Mouse (Mus musculus): ENCODE measurements around the gene Dusp13.

The Dusp13 gene

DNA sequence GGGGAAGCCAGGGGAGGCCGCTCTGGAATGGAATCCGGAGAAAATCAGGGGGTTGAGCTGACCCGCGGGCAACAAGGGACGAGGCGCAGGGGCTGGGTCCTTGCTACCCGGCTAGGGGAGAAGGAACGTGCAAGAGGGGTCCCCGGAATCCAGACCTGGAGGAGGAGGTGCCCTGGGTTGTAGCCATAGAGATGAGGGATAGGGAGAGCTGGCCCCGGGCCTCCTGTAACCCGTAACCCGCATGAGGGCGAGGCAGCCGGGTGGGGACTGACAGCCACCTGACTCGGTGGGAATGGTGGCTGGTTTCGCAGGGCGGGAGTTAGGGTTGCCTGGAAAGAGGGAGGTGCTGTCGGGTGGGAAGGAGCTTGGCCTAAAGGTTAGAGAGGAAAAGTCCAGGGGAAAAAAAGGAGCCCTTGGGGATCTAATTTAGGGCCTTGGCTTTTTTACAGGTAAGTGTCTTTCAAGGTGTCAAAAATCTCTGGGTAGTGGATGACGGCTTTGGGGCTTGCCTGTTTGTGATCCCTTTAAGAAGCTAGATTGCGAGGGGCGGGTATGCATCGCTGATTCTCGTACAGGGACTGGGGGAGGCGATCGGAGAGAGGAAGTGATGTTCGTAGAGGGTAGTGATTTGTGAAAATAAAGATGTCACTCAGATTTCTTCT lies at the start of gene Dusp13:
TSS of gene Dusp13 (minus strand) at position 301 of the 662 bp plus-strand sequence.
- peak; percentile 66 to 71 for DNase-seq

DNA sequence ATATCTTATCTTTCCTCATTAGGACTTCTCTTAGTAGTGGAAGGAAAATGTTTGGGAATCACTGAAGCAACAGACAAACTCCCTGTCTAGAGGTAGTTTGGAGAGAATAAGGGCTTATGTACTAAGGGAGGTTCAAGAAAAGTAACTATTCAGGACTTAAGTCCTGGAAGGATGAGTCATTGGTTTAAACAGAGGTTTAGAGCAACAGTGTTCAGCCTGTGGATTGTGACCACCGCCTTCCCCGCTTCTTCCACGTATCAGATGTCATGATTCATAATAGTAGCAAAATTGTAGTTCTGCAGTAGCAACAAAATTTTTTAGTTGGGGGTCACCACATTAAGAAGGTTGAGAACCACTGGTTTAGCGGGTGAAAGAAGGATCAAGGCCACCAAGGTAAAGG lies 49.7 kb upstream of the Dusp13 start:
- DNase-seq: no peak

DNA sequence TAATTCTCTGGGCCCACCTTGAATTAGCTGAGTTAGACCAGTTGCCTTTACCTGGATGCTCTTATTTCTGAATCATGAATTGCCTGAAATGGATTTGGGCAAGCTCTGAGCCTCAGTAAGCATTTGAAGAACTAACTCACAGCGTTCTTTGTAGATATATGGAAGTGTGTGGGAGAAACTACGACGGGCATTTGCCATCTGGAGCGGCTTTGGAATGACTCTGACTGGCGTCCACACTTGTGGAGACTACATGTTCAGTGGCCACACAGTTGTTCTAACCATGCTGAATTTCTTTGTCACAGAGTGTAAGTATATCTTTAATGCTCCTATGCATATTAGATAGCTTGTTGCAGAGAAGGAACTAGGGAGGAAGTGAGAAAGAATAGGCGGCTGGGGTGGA lies 41.3 kb upstream of the Dusp13 start:
- DNase-seq: no peak

DNA sequence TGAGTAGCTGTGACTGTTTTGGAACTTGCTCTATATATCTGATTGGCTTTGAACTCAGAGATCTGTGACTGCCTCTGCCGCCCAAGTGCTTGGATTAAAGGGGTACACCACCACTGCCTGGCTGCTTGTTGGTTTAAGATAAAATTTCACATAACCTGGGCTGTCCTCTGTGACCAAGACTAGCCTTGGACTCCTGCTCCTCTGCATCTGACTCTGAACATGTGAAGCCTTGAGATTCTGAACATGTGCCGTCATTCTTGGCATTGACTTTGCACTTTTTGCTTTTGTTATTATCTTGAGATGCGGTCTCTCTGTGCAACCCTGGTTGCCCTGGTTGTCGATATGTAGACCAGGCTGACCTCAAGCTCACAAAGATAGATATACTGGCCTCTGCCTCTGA lies 40.7 kb upstream of the Dusp13 start:
- no peak for DNase-seq

DNA sequence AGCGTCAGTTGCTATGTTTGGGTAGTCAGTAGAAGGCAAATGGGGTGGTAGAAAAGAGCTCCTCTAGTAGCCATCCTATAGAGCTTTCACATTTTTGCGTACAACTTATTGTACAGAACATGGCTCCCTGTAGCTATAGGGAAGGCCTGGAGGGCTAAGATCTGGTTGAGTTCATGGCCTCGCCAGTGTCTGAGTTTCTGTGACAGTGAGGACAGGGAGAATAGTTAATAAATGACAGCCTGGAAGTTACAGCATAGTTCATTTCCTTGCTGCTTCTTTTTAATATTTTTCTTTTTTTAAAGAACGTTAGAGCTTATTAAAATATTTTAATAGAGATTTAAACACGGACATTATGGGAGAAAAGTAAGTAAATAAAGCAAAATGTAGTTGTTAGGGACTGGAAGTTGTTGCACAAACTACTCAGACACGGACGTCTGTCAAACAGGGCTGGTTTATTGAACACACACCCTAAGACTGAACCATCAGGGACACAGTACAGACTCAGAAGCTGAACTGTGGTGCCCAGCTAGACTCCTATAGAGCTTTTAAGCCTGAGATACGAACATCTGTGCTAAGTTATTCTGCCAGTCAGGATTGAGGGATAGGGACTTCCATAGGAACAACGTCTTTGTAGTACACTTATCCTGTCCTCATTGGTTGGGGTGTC lies 39.7 kb upstream of the Dusp13 start:
- no peak for DNase-seq

DNA sequence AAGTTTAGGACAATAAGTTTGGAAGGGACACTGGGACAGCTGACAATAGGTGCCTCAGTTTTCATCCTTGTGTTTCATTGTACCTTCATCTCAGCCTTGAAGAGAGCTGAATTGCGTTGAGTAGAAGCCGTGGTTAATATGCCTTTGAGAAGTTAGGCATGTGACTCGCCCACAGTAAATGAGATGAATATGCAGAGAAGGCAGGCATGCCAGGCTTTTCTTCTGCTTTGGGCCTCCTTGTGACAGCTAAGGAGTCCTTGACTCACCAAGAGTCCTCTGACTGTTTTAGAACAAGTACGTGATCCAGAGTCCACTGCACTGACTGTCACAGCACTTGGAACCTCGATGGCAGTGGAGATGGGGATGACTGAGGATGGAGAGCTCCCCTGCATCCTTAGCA lies 37.1 kb upstream of the Dusp13 start:
- DNase-seq: no peak

DNA sequence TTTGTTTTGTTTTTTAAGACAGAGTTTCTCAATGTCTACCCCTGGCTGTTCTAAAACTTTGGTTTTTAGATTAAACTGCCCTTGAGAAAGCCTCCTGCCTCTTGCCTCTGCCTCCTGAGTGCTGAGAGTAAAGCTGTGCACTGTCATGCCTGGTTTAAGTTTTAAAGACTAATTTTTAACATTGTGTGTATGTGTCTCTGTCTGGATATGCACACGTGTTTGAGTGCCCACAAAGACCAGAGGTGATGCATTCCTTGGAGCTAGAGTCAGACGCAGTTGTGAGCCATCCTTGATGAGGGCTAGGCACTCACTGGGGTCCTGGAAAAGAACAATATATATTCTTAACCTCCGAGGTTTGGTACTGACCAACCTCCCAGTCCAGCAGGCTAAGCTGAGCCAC lies 36.4 kb upstream of the Dusp13 start:
- DNase-seq: no peak

DNA sequence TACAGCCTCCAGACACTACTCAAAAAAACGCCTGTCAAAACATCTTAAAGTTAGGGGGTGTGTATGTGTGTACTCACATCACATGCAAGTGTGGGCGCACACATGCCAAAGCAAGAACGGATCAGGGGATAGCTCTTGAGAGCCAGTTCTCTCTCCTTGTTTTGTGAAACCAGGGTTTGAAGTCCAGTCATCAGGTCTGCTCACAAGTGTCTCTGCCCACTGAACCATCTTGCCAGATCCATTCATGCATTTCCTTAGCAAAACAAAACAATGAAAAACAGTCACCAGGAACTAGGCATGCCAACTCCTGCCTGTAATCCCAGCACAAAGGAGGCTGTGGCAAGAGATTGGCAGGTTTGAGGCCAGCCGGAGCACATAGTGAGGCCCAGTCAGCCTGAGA lies 35.5 kb upstream of the Dusp13 start:
- DNase-seq: no peak

DNA sequence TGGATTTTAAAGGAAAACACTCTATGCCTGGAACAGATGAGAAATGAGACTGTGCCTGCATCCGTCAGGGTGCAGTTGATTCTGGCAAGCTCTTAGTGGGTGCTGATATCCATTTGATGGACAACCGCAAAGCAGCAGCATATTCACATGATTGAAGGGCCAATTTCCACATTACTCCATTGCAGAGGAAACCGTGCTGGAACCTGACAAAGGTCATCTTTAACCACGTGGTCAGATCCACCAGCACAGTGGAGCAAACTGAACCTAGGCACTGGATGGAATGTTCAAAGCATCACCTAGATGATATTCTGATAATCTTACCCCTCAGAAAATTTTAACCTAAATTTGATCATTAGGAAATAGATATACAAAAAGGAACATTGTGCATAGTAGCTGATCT lies 25.2 kb upstream of the Dusp13 start:
- no peak for DNase-seq

DNA sequence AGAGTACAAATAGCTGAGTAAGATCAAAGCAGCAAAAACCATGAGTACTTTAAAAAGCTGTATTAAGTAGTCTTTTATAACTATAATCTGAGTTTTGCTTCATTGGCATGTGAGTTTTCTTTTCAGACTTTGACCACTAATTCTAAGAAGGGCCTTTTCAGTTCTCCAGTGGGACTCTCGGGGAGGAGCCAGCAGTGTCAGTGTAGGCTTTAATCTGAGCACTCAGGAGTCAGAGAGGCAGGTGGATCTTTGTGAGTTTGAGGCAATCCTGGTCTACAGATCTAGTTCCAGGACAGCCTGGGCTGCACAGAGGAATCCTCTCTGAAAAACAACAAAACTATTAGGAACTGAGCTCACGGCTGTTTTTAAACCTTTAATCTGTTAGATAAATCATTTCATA lies 23.0 kb upstream of the Dusp13 start:
- DNase-seq: no peak

DNA sequence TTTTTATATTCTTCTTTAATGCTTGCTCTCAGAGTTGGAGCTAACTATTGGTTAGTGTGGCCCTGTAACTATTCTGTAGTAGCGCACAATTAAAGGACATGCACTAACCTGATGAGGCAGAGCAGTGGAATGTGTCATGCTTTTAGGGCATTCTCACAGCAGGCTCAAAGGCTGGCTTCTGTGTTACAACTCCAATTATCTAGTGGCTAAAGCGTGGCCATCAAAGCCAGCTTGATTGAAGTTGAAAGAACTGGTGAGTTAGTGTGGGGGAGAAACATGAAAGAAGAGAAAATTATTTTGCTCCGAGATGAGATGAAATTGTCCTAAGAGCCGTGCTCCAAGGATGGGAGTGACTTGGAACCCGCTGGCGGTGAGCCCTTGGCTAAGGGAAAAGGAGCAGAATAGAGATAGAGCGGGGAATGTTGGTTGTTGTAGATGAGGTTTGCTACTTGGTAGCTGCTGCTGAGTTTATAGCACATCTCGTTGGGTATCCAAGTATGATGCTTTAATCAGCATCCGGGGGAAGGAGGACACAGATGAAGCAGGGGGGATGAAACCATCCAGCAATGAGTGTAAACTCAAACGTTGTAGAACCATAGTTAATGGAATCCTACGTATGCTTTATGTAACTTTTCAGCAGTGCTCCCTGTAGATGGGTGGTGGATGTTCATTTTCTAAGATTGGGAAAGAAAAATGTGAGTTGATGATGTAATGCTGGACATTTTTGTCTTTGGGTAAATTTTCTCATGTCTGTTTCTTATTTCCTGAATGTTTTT lies 21.7 kb upstream of the Dusp13 start:
- no peak for DNase-seq

DNA sequence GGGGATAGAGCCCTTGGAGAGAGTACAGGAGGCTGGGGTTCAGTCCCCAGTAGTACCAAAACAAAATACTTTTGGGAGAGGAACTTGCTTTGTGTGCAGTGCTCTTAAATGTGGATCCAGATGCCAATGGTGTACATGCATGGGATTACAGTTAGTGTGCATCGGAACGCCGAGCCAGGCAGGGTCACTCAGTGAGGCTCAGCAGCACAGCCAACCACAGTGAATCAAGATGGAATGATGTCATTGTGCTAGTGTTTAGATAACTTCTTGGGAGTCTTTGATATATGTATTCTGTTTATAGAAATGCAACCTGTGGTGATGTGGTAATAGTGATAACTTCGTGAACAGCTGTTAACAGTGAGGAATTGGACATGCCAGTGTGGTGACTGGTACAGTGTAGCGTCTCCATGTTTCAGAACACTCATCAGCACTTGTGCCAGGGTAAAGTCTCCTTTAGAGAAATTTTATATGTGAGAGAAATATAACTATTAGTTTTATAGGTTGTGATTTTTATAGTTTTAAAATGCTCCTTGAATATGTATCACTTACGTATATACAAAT lies 15.5 kb upstream of the Dusp13 start:
- no peak for DNase-seq

DNA sequence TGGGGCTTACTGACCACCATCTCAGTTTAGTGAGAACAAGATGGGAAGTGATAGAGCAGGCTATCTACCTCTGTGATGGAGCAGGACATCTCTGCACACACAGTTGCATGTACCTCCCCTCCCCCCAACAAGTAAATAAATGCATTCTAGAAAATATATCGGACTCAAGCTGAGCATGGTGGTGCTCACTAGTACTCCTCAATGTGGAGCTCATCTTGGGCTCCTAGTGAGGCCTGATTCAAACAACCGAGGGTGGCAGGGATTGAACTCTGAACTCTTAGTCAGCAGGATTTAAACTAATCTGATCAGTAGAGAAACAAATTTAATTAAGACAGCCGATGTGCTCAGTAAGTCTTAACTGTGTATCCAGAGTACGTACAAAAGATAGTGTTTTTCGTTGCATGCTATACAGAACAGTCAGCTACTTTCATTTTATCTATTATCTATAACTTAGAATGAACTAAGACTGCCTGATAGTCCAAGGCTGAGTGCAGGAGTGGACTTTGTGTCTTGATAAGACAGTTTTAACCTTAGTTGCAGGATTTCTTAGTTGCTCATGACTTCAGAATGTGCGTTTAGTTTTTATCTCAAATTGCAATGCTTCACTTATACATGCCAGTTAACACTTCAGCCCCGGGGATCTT lies 14.9 kb upstream of the Dusp13 start:
- no peak for DNase-seq

DNA sequence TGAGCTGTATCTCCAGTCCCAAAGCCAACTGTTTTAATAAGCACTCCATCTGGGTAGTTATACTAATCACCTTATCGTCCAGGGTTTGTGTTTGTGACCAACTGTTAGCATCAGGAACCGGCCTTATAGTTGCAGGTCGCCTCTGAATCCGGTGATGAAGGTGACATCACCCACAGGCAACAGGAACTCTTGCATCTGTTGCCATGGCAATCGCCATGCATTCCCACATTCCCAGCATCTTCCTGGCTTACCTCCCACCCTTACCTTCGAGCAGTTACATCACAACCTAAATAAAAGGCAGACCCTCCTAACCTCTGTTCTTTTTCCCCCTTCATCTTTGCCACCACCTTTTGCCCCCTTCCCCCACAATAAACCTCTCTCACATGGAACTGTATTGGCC lies 13.7 kb upstream of the Dusp13 start:
- DNase-seq: no peak

DNA sequence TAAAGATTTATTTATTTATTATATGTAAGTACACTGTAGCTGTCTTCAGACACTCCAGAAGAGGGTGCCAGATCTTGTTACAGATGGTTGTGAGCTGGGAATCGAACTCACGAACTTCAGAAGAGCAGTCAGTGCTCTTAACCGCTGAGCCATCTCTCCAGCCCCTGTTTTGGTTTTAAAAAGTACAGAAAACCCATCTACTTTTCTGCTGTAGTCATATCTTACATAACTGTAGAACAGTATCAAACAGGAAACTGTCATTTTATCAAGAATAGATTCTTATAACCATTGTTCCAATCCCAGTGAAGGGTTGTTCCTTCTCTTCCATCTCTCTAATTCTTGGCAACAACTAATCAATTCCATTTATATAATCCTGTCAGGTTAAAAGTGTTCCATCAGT lies 12.8 kb upstream of the Dusp13 start:
- no peak for DNase-seq

DNA sequence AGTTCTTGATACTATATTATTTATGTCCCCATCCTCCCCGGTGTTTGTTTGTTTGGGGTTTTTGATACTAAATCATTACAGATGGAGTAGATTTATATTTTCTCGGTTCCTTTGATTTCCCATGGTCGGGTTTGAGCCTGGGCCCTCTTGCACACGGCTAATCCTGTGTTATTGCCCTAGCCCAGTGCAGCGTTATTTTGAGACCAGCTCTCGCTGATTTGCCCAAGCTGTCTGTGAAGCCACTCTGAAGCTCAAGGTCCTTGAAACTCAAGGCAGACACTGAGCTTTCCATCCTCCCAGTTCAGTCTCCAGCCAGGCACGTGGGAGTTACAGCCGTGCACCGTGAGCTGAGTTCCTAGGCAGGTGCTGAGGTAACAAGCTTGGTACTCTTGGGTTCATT lies 10.6 kb upstream of the Dusp13 start:
- no peak for DNase-seq

DNA sequence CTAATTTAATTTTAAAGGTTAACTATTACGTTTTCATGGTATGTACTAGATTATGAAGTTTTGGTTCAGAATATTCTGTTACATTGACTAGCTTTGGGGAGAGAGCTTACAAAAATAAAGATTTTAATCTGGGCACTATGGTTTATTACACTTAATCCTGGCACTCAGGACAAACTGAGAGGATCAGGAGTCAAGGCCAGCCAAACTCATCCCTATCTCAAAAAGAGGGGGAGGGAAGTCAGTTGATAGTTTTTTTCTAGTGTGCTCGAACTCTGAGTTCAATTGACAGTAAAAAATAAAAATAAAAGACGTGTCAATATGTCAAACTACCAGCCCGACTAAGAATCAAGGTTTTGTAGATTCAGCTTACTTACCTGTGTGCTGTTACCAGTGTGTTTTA lies 2.4 kb upstream of the Dusp13 start:
- no peak for DNase-seq

DNA sequence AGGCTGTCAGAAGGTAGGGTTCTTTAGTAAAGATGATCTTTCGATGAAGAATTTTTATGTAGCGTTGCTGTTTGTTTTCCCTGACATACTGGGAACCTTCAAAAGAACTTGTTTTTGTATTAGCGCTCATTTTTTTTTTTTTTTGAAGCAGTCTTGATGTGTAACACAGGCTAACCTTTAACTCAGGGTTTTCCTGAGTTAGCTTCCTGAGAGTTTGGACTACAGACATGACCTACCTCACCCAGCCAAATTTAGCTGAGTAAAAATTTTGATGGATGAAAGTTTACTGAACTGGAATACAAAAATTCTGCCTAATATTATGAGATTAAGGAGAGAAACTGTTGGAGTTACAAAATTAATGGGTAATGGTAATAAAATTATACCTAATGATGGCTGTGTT lies 1.4 kb upstream of the Dusp13 start:
- no peak for DNase-seq

DNA sequence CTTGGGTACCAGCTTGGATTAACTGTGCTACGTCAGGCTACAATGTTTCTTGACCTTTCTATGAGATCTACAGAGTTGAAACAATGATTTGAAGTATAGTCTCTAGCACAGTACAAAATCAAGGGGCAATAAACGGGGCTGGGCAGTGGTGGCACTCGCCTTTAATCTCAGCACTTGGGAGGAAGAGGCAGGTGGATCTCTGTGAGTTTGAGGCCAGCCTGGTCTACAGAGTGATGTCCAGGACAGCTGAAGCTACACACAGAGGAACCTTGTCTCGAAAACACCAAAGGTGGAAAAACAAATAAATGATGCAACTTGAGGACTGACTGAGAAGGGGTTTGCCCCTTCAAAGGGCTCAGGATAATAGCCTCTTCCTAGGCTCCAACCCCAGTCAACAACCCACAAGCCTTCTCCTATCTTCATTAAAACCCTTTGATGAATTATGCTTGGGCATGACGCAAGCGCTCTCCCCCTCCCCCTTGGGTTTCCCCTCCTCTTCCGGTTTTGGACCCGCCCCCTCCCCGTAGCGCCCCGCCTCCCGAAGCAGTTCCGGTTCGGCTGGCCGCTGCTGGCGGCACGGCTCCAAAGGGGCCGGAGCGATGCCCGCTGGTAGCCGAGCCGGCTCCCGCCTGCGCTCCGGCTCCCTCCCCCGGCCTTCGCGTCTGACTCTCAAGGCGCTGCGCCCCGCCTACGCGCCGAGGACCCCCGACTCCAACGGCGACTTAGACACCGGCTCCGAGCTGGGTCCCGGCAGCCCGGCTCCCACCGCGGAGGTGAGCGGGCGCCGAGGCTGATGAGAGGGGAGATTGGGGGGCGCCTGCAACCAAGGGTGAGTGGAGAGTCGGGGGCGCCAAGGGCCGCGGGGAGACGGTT lies 737 bp downstream of the Dusp13 start, which contains the start of gene Samd8:
TSS of gene Samd8 (plus strand) at position 524 of the 873 bp plus-strand sequence.
- DNase-seq: peak; percentile 85 to 86

DNA sequence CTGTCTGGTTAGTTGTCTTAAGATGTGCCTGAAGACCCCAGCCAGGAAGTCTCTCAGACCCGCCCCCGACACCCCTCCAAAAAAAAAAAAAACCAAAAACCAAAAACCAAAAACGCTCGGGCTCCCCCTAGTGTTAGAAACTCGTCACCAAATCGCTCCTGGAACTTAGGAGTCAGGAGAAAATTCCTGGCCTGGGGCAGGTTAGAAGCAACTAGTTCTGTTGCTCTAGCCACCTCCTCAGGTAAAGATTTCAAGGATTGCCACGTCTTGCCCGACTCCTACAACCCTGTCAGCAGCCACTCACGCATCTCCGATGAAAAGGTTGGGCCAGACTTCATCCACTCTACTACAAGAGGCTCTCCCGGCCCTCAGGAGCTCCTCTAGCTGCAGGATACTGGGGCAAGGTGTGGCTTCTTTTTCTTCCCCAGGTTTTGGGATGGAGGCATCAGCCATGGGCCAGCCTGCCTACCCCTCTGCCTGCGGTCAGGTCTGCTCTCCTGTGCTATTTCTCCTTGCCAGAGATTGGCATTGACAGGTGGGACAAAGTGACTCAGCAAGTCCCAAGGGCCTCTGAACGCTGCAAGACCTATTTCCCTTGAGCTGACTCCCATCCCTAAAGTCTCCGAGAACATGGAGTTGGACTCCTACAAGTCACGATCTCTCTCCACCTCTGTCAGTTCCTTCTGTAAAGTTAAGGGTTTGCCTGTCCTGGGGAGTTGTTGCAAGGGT lies 2.7 kb downstream of the Dusp13 start:
- DNase-seq: peak; percentile 56 to 57

DNA sequence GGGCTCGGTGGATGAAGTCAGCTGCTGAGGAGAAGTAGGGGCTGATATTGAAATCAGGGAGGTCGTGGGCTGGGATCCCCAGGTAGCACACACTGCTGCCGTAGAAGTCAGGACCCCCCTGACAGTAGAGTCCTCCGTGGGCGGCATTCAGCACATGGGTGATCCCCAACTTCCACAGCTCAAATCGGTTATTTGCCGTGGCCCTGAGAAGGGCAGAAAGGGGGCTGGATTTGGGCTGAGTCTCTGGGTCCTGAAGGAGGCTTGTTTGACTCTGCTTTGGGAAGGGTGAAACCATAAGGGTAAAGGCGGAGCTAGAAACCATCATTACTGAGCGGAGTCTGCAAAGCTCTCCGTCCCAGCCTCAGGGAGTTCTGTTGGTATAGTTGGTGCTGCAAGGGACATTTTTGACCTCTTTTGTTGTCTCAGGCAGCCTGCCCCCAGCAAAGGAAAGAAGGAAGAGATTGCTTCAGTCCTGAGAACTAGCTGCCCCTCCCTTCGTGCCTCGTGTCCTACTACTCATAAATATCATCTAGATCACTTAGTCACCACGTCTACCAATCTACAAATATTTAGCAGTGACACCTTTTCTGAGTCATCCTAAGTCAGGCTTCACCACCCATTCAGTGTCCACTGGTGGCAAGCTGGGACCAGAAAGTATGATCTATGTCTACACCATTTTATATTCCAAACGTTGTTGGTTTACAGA lies 3.4 kb downstream of the Dusp13 start:
- no peak for DNase-seq
